Mouse (Mus musculus) embryonic facial prominence, embryonic 10.5 days (tissue): ENCODE results near the gene Mid1. TPM values are rescaled to one million over a fixed set of nuclear protein-coding genes. Genes with fewer than 3 reads are reported as not detected.

Experiments used
- DNase-seq: peaks from one replicate; pipeline ENCODE4 v3.0.0-alpha.2; 2017; ENCODE audit warnings: low spot score
- H3K27ac ChIP-seq: fragments of 300-500 bp; sonication (generic); replicated peaks from 2 replicates; pipeline ENCODE4 v1.5.1; 2016; ENCODE audit warnings: mild to moderate bottlenecking
- H3K27me3 ChIP-seq: fragments of 300-500 bp; sonication (generic); replicated peaks from 2 replicates; pipeline ENCODE4 v1.6.1; 2016; ENCODE audit warnings: low read depth, mild to moderate bottlenecking; ENCODE audit not compliant: poor library complexity, severe bottlenecking
- H3K36me3 ChIP-seq: fragments of 300-500 bp; sonication (generic); replicated peaks from 2 replicates; pipeline ENCODE4 v1.6.1; 2016; ENCODE audit warnings: mild to moderate bottlenecking, moderate library complexity
- H3K4me1 ChIP-seq: fragments of 300-500 bp; sonication (generic); 2 replicates; pipeline ENCODE4 v1.6.1; 2016
- H3K4me3 ChIP-seq: fragments of 300-500 bp; sonication (generic); 2 replicates; pipeline ENCODE4 v1.5.1; 2016; ENCODE audit warnings: mild to moderate bottlenecking, moderate library complexity
- H3K9me3 ChIP-seq: fragments of 300-500 bp; sonication (generic); 2 replicates; pipeline ENCODE4 v1.6.1; 2016; ENCODE audit warnings: mild to moderate bottlenecking
- WGBS: fragments of 180-500 bp; shearing (Covaris S2); methylation state at CpG from one replicate; pipeline ENCODE4 v1.1.7; 2016; 5-methylcytosine and 5-hydroxymethylcytosine counted together
- polyA plus RNA-seq: library from polyadenylated mRNA; unstranded; fragments of >200 nt; fragmentation: Nextera tagmentation; extraction: Ambion mirVana; gene quantifications from 2 replicates; pipeline ENCODE4 v1.2.1, GENCODE M21; 2016

Gene Mid1
- polyA plus RNA-seq, 1 experiment from 2014 or later, result 18.6 TPM

DNA sequence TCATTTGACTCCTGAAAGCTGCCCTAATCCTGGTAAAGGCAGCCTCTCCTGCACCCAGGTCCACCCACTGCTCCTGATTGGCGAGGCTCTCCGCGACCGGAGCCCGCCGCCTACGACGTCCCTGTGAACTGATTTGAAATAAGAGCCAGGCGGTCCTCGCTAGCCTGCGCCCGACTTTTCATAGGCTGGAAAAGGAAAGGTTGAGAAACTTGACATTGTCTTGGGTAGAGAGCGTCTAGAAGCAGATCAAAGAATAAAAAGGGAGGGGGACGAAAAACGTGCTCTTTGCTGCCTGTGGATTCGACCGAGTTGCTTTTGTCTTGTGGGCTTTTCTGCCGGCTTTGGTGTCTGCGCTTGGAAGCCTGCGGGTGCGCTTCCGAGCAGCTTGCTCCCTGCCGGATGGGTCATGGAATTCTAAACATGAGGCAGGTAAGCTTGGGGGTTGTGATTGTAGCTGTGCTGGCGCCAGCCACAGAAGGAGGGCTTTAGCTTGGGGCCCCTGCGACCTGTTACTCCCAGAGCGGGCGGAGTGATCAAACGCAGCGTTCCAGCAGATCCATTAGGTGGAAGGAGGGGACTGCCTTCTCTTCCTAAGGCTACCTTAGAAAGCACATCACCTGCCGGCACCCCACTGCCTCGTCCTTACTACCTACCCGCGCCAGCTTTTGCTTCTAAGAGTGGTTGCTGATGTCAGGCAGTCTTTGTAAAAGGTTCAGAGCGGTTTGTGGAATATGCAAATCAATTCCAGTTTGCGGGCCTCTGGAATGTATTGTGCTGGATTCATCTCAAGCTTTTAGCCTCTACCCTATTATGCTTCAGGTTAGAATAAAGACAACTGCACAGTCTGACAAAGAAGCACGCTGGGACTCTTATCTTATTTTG, 194.7 kb downstream of the Mid1 start:
- H3K27ac ChIP-seq, result peak overlapping the region; percentile 84
- 14% methylated on average over 36 of the region's 36 CpGs for WGBS
- no peaks in the 10 kb centered on the region for H3K9me3 ChIP-seq
- peak; percentile 84 for DNase-seq
- H3K4me1 ChIP-seq, result peaks cover 12% of the 10 kb centered on the region
- peaks cover 90% of the 10 kb centered on the region for H3K27me3 ChIP-seq
- H3K4me3 ChIP-seq, result peak overlapping the region; percentile 64
- H3K36me3 ChIP-seq, result no peaks in the 10 kb centered on the region

DNA sequence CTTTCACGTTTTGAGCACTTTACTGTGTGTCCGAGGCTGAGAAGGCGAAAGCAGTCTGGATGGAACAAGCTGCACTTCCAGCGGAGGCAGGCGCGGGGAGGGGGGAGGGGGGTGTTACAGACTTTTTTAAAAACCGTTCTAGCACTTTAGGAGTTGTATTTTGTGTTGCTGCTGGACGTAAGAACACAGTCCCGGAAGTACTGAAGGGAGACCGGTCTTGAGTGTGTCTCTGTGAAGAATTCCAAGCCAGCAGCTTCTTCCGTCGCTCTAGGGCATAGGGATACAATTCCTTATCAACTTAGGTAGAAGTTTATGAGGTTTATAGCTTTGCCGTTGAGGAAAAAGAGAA, 195.3 kb downstream of the Mid1 start:
- Histone ChIP-seq H3K9me3 (no peaks in the 10 kb centered on the region), H3K4me3 (peak overlapping the region; percentile 64), H3K27ac (peak overlapping the region; percentile 84), H3K27me3 (peaks cover 85% of the 10 kb centered on the region), H3K36me3 (no peaks in the 10 kb centered on the region), H3K4me1 (peaks cover 12% of the 10 kb centered on the region)
- peak; percentile 34 for DNase-seq
- WGBS, result 14% methylated on average over 13 of the region's 13 CpGs

DNA sequence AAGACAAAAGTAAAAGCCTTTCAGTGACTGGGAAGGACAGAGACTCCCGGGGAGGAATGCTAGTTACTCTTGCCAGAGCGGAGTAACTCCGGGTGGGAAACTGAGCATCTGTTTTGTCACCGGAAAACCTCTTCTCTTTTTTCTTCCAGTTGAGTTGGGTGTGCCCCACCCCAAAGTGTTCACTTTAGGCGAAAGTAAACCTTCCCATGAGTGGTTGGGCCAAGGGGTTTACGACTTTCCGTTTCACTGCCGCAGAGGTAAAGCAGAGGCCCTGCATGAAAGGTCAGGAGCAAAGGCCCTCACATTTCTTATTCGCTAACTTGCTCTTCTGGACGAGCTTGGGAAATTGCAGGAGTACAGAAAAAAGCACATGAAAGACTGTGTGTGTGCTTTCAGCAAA, 195.8 kb downstream of the Mid1 start:
- no peaks in the 10 kb centered on the region for H3K36me3 ChIP-seq
- DNase-seq, result peak; percentile 31
- H3K4me3 ChIP-seq, result peak overlapping the region; percentile 64
- H3K9me3 ChIP-seq, result no peaks in the 10 kb centered on the region
- peaks cover 12% of the 10 kb centered on the region for H3K4me1 ChIP-seq
- H3K27me3 ChIP-seq, result peaks cover 84% of the 10 kb centered on the region
- 18% methylated on average over 10 of the region's 10 CpGs for WGBS
- peak overlapping the region; percentile 84 for H3K27ac ChIP-seq

DNA sequence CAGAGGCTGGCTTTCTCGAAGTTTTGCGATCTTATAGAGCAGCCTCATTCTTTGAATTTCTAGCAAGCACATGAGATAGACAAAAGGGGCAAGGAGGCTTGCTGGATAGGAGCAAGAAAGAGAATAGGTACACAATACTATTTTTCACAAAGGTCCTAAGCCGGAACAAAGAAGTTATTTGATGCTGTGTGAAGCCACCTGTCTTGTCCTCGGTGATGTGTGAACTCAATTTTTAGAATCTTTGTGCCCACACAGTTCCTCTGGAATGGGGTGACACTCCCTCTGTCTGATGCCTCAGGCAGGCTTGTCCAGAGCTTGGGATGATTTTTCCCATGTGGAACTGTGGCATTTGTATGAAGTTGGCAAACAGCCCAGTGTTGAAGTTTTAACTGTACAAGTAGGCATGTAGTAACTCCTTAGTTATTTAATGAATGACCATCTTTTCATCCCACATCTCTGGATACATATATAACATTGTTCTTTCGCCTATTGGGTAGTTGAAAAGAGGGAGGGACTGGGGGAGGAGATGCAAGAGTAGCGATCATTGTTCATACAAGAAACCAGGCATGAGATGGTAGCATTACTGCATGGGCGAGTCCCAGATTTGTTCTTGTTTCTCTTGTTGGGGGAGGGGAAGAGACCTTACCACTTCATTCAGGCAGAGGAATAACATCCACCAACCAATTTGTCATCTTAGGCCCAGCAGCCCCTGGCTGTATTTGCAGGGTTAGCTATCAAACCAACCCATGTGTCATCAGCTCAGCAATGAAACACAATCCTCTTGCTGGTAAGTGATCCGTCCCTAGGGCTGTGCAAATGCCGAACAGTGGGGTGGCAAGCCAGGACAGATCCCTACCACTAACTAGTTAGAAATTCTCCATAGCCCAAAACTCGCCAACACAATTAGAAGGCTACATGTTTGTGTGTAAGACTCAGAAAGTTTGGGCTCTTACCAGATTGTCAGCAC, 196.5 kb downstream of the Mid1 start:
- peak; percentile 19 for DNase-seq

DNA sequence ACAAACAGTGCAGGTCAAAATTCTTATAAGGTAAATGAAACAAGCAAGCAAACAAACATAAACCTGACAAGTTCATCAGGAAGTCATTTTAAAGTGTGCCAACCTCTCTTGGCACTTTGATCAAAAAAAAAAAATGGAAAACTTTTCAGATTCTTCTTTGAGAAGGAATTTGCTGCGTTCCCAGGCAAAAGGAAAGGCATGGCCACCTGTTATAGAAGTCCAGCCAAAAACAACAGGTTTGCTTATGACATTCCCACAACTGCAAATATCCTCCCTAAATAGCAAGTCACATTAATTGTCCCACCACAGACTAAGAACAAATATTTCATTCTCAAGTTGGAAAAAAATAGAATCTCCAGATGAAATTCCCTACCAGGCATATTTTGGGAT, 197.2 kb downstream of the Mid1 start:
- no peak for DNase-seq
- Histone ChIP-seq H3K4me3 (no peak overlapping the region), H3K9me3 (no peaks in the 10 kb centered on the region), H3K27ac (no peak overlapping the region), H3K27me3 (peaks cover 86% of the 10 kb centered on the region), H3K4me1 (peaks cover 12% of the 10 kb centered on the region), H3K36me3 (no peaks in the 10 kb centered on the region)
- 82% methylated on average over 1 of the region's 1 CpGs for WGBS

More for the DNA sequence above, 196.5 kb downstream of the Mid1 start:
- Histone ChIP-seq H3K27ac (peak overlapping the region; percentile 84), H3K4me3 (peak overlapping the region; percentile 64), H3K9me3 (no peaks in the 10 kb centered on the region), H3K36me3 (no peaks in the 10 kb centered on the region), H3K4me1 (peaks cover 12% of the 10 kb centered on the region), H3K27me3 (peaks cover 85% of the 10 kb centered on the region)
- 38% methylated on average over 10 of the region's 10 CpGs for WGBS

DNA sequence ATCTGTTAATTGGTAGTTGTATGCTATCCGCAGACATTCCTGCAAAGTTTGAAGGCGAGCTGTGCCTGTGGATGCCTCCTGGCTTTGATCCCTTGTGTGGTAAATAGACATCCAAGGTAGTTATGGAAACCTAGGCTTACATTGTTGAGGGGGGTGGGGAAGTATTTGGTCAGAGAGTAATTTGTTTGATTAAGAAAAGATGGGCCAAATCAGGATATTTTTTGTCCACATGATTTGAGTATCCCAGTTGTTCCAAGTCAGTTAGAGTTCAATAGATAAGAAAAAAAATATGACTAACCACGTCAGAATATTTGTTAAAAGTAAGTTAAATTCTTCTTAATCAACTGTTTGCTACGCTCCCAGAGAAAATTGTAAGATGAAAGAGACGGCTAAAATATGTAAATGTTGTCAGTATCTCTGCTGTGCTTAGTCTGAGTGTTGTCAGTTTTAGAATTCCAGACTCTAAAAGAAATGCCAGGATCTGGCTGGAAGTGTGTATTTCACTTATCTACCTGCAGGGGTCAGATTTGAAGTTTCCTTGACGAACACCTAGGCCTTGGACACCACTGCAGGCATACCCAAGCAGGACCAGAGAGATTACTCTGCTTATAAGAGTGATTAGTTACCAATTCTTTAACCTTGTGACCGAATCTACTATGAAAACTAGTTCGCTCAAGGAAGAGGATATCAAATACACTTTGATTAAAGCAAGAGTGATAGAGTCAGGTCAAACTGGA, 198.7 kb downstream of the Mid1 start:
- no peaks in the 10 kb centered on the region for H3K9me3 ChIP-seq
- H3K27ac ChIP-seq, result no peak overlapping the region
- no peak overlapping the region for H3K4me3 ChIP-seq
- peaks cover 12% of the 10 kb centered on the region for H3K4me1 ChIP-seq
- H3K36me3 ChIP-seq, result no peaks in the 10 kb centered on the region
- peaks cover 83% of the 10 kb centered on the region for H3K27me3 ChIP-seq
- 51% methylated on average over 8 of the region's 8 CpGs for WGBS
- no peak for DNase-seq

DNA sequence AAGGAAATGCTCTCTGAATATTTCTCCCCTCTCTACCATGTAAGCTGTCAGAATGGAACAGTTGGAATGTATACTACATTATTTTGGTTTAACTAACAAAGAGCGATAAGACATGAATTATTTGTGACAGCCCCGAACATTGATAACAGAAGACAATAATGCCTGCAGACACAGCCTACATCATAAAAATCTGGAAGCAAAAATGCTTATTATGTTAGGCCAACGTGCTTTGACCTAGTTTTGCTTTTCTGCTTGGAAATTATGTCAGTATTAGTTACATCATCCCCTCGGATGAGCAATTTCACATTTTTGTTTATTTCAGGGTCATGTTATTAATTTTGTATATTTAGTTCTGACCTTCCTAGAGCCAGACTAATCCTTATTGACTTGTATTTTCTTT, 205.5 kb downstream of the Mid1 start:
- Histone ChIP-seq H3K36me3 (no peaks in the 10 kb centered on the region), H3K27me3 (peaks cover 81% of the 10 kb centered on the region), H3K4me1 (no peaks in the 10 kb centered on the region), H3K4me3 (no peak overlapping the region), H3K9me3 (no peaks in the 10 kb centered on the region), H3K27ac (no peak overlapping the region)
- WGBS, result 77% methylated on average over 4 of the region's 4 CpGs
- DNase-seq, result no peak

DNA sequence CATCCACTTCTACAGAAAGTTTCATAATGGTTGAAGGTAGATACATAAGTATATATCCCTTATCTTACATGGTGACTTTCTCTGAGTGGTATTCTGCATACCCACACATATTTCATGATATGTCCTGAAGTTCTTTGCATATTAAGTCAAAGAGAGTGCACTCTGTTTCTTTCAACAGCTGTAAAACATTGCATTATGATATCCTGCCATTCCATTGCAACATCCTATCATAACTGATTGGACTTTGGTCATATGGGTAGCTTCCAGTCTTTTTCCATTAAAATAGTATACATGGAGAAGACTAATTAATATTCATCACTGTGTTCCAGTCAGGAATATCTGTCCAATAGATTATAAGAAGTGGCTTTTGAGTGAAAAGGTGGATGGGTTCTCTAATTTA, 207.1 kb downstream of the Mid1 start:
- no peak for DNase-seq
- Histone ChIP-seq H3K4me3 (no peak overlapping the region), H3K27ac (no peak overlapping the region), H3K27me3 (peaks cover 72% of the 10 kb centered on the region), H3K4me1 (no peaks in the 10 kb centered on the region), H3K36me3 (no peaks in the 10 kb centered on the region), H3K9me3 (no peaks in the 10 kb centered on the region)

DNA sequence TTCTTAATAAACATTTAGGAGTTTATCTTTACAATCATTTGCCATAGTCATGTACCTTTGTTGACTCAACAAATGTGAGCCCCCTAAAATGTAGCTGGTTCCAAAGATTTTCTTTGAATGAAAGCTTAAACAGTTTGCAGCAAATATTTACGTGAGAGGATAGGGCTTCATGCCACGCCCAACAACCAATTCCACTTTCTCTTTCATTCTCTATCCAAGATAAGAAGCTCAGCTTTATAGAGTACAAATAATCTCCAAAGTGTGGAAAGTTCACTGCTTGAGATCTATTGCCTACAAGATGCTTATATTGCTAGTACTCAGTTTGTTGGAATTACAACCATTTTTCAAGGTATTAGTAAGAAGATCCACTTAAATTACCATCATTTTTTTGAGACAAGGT, 207.6 kb downstream of the Mid1 start:
- Histone ChIP-seq H3K9me3 (no peaks in the 10 kb centered on the region), H3K4me1 (no peaks in the 10 kb centered on the region), H3K4me3 (no peak overlapping the region), H3K27ac (no peak overlapping the region), H3K27me3 (peaks cover 73% of the 10 kb centered on the region), H3K36me3 (no peaks in the 10 kb centered on the region)
- DNase-seq, result no peak
- 91% methylated on average over 2 of the region's 2 CpGs for WGBS

DNA sequence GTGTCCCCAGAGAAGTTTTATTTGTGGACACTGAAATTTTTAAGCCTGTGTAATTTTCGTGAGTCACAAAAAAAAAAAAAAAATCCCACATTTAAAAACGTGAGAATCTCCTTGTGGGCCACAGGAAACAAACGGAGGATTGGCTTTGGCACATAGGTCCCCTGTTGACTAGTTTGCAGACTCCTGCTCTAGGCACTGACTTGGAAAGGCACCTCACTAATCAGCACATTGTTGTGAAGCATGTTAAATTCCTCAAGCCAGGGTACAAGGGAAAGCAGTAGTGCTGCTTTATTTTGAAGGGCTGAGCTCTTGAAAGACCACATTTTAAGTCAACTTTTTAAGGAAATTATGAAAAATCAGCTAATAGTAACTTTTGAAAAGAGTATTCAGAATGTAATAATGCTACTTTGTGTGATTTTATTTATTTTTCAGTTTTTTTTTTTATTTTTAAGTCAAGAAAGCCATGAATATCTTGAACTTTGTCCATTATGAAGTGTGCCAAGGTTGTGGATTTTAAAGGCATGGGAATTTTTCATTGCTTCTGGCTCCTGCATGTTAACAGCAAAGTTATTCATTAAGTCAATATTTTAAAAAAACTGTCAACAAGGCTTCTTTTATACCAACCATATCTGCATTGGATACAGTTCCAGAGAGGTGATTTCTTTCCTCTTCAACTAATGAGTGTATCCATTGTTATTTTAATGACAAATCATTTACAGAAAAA, 214.4 kb downstream of the Mid1 start:
- H3K27ac ChIP-seq, result no peak overlapping the region
- no peaks in the 10 kb centered on the region for H3K4me1 ChIP-seq
- H3K27me3 ChIP-seq, result peaks cover 67% of the 10 kb centered on the region
- no peak overlapping the region for H3K4me3 ChIP-seq
- H3K36me3 ChIP-seq, result no peaks in the 10 kb centered on the region
- no peak for DNase-seq
- H3K9me3 ChIP-seq, result no peaks in the 10 kb centered on the region
- 27% methylated on average over 3 of the region's 3 CpGs for WGBS

DNA sequence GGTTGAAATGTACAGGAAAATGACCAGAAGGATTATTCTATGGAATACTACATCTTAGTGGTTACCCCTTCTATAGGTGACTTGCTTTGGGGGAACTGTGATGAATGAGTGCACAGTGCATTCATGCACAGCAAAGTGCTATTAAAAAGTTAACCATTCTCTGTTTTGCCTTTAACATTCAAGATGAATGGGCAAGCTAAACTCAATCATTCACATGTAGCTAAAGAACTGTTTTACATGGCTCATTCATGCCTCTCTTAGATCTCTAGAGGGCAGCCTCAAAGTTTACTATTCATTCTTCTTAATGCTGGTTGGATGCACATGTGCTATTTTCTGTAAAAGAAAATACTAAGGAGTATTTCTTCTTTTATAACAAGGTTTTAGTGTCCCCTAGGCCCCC, 217.9 kb downstream of the Mid1 start:
- no peak for DNase-seq
- H3K4me1 ChIP-seq, result peaks cover 5% of the 10 kb centered on the region

DNA sequence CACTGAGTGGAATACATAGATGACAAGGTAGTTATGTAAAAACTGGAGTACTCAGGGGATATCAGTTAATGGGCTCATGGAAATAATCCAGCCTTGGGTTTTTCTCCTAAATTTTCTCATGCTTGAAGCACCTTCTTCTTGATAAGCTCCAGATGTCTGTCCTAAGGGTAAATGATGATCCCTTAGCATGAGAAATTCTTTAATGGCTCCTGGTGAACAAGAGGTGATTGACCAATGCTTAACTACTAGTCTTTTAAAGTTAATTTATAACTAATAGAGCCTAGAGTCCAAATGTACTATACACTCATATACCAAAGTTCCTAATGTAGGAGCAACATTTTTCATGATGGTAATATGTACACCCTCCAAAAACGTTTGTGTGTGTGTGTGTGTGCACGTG, 218.7 kb downstream of the Mid1 start:
- H3K27me3 ChIP-seq, result peaks cover 84% of the 10 kb centered on the region
- WGBS, result 64% methylated on average over 2 of the region's 2 CpGs

More for the DNA sequence above, 217.9 kb downstream of the Mid1 start:
- no peaks in the 10 kb centered on the region for H3K9me3 ChIP-seq
- peaks cover 77% of the 10 kb centered on the region for H3K27me3 ChIP-seq
- no peaks in the 10 kb centered on the region for H3K36me3 ChIP-seq
- H3K4me3 ChIP-seq, result no peak overlapping the region
- H3K27ac ChIP-seq, result no peak overlapping the region

More for the DNA sequence above, 218.7 kb downstream of the Mid1 start:
- H3K4me1 ChIP-seq, result peaks cover 5% of the 10 kb centered on the region
- no peak overlapping the region for H3K4me3 ChIP-seq
- no peak overlapping the region for H3K27ac ChIP-seq
- DNase-seq, result no peak
- no peaks in the 10 kb centered on the region for H3K9me3 ChIP-seq
- no peaks in the 10 kb centered on the region for H3K36me3 ChIP-seq
